Mouse (Mus musculus): ENCODE measurements at regions not wholly inside any gene's neighbourhood (a gene's known extent, or its start where the extent isn't known, plus 50 kb on each side); places are given as distances from the start of the nearest gene placed in this dataset.

GRCm38 (mm10) chr8:128183081-128183480 is 175.3 kb upstream of the Nrp1 start:
- no peak for TF ChIP-seq CTCF (IDR thresholded peaks at IDR 0.05; ENCODE audit: control insufficient read depth, insufficient read depth, insufficient replicate concordance, low read depth, low read length)
- no peak for TF ChIP-seq POLR2A (IDR thresholded peaks at IDR 0.05; ENCODE audit: control insufficient read depth, low read depth, low read length)

All from testis, adult 2 months (tissue).